Mouse (Mus musculus) myocyte (in vitro differentiated cells): ENCODE results near the gene Slx1b. TPM values are rescaled to one million over a fixed set of nuclear protein-coding genes. Genes with fewer than 3 reads are reported as not detected.

Source experiments
- H3K27me3 ChIP-seq: one replicate; pipeline ENCODE4 v1.6.1; 2011; ENCODE audit not compliant: control insufficient read depth, insufficient read depth, insufficient read length
- H3K36me3 ChIP-seq: one replicate; pipeline ENCODE4 v1.6.1; 2011; ENCODE audit not compliant: control insufficient read depth, insufficient read depth
- H3K4me2 ChIP-seq: one replicate; pipeline ENCODE4 v1.6.1; 2011; ENCODE audit warnings: low read depth, control low read depth
- H3K4me3 ChIP-seq: one replicate; pipeline ENCODE4 v1.5.1; 2011; ENCODE audit warnings: mild to moderate bottlenecking, control low read depth, moderate library complexity
- H3K79me2 ChIP-seq: one replicate; pipeline ENCODE4 v1.6.1; 2011; ENCODE audit not compliant: control insufficient read depth, insufficient read depth
- H3ac ChIP-seq: one replicate; pipeline ENCODE4 v1.6.1; 2011; ENCODE audit not compliant: control insufficient read depth, insufficient read length
- CEBPB ChIP-seq: IDR thresholded peaks from 2 replicates; pipeline ENCODE4 v1.6.1; 2011; ENCODE audit warnings: mild to moderate bottlenecking, moderate library complexity; ENCODE audit not compliant: poor library complexity, insufficient read depth, severe bottlenecking
- E2F4 ChIP-seq: IDR thresholded peaks from one replicate; pipeline ENCODE4 v1.6.1; 2011; ENCODE audit warnings: mild to moderate bottlenecking, control low read depth, moderate library complexity; ENCODE audit not compliant: insufficient read depth
- MAX ChIP-seq: IDR thresholded peaks from one replicate; pipeline ENCODE4 v1.6.1; 2011; ENCODE audit warnings: low read depth, mild to moderate bottlenecking, control low read depth
- MYOD1 ChIP-seq, 3 experiments: IDR thresholded peaks; one replicate each; pipeline ENCODE4 v1.6.1; 2011; ENCODE audit warnings: control low read depth in 2 of 3, low read depth in 2 of 3, mild to moderate bottlenecking in 2 of 3, moderate library complexity in 1 of 3; ENCODE audit not compliant: insufficient read length in 2 of 3, control insufficient read depth in 1 of 3
- MYOG ChIP-seq, 3 experiments: IDR thresholded peaks; one replicate each; pipeline ENCODE4 v1.6.1; 2011; ENCODE audit warnings: control low read depth in 2 of 3, low read depth in 2 of 3, mild to moderate bottlenecking in 2 of 3; ENCODE audit not compliant: insufficient read length in 2 of 3, control insufficient read depth in 1 of 3, insufficient read depth in 1 of 3
- POLR2A ChIP-seq: IDR thresholded peaks from one replicate; pipeline ENCODE4 v1.6.1; 2011; ENCODE audit warnings: low read depth, mild to moderate bottlenecking, control low read depth, moderate library complexity; ENCODE audit not compliant: insufficient read length
- POLR2AphosphoS2 ChIP-seq: IDR thresholded peaks from one replicate; pipeline ENCODE4 v1.6.1; 2011; ENCODE audit warnings: low read depth, control low read depth; ENCODE audit not compliant: insufficient read length
- REST ChIP-seq: IDR thresholded peaks from one replicate; pipeline ENCODE4 v1.6.1; 2011; ENCODE audit warnings: mild to moderate bottlenecking, control low read depth, moderate library complexity; ENCODE audit not compliant: insufficient read depth, insufficient read length
- SRF ChIP-seq: IDR thresholded peaks from one replicate; pipeline ENCODE4 v1.6.1; 2011; ENCODE audit warnings: low read depth; ENCODE audit not compliant: control insufficient read depth, insufficient read length
- TCF12 ChIP-seq: IDR thresholded peaks from one replicate; pipeline ENCODE4 v1.6.1; 2011; ENCODE audit warnings: mild to moderate bottlenecking, control low read depth; ENCODE audit not compliant: poor library complexity, insufficient read depth, severe bottlenecking
- TCF3 ChIP-seq: IDR thresholded peaks from one replicate; pipeline ENCODE4 v1.6.1; 2011; ENCODE audit warnings: low read depth, control low read depth; ENCODE audit not compliant: insufficient read length
- USF1 ChIP-seq: IDR thresholded peaks from one replicate; pipeline ENCODE4 v1.6.1; 2011; ENCODE audit warnings: low read depth, mild to moderate bottlenecking, control low read depth, moderate library complexity
- polyA plus RNA-seq: library from polyadenylated mRNA; unstranded; fragments of >200 nt; fragmentation: generic; extraction: Trizol; gene quantifications from one replicate; pipeline ENCODE4 v1.2.1, GENCODE M21; 2012; ENCODE audit warnings: missing spikeins

Slx1b gene
- polyA plus RNA-seq, 1 experiment: 5.8 TPM

- H3K79me2 ChIP-seq: peaks cover 14% of the 10 kb centered on the region
- peak within 1 kb of the TSS; percentile 86 for H3K4me2 ChIP-seq
- H3K27me3 ChIP-seq: no peaks in the 10 kb centered on the region
- peak within 1 kb of the TSS; percentile 58 for H3ac ChIP-seq
- H3K36me3 ChIP-seq: no peaks in the 10 kb centered on the region
- H3K4me3 ChIP-seq: peak within 1 kb of the TSS; percentile 89
- TF ChIP-seq REST (no peak), POLR2A (peak; percentile 61)
These were observed 373 bp downstream of the Slx1b start, which contains the start of gene Bola2 for GRCm38 (mm10) chr7:126695210-126695611. Gene Bola2, plus strand, starts transcription at chr7:126695401.

- H3K79me2 ChIP-seq: peaks cover 14% of the 10 kb centered on the region
- H3ac ChIP-seq: peak overlapping the region; percentile 58
- no peaks in the 10 kb centered on the region for H3K36me3 ChIP-seq
- TF ChIP-seq POLR2A: no peak
- no peak for TF ChIP-seq REST
- no peak for TF ChIP-seq MAX
- no peak for TF ChIP-seq USF1
- no peak for TF ChIP-seq E2F4
- no peak for TF ChIP-seq MYOD1 (IDR thresholded peaks at IDR 0.05; ENCODE audit: control insufficient read depth in 1 of 3, insufficient read length in 2 of 3, low read depth in 2 of 3)
- TF ChIP-seq SRF: no peak
- no peak for TF ChIP-seq MYOG (IDR thresholded peaks at IDR 0.05; ENCODE audit: control insufficient read depth in 1 of 3, insufficient read depth in 1 of 3, insufficient read length in 2 of 3, low read depth in 2 of 3)
- no peak for TF ChIP-seq POLR2AphosphoS2
- no peak for TF ChIP-seq TCF3
- TF ChIP-seq CEBPB: no peak
- TF ChIP-seq TCF12: no peak
- peak overlapping the region; percentile 89 for H3K4me3 ChIP-seq
- peak overlapping the region; percentile 78 for H3K4me2 ChIP-seq
- H3K27me3 ChIP-seq: no peaks in the 10 kb centered on the region
These were observed 1.0 kb downstream of the Slx1b start for GRCm38 (mm10) chr7:126694441-126695051.

DNA sequence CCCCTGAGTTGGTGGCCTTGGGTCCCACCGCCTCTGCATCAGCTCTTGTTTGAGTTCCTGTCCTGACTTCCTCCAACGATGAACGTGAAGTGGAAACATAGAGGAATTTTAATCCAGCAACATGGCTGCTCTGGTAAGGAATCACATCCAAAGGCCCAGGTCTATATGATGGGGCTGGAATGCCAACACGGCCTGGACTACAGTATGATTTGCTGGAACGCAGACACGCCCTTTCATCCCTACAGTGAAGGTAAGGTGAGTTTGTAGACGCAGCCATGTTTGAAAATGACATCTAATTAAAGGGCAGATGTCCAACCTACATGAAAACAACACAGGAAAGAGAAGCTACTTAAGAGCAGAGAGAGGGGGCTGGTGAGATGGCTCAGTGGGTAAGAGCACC is 1.8 kb downstream of the Slx1b start:
- H3K79me2 ChIP-seq: peaks cover 14% of the 10 kb centered on the region
- no peak overlapping the region for H3ac ChIP-seq
- H3K27me3 ChIP-seq: no peaks in the 10 kb centered on the region
- H3K4me2 ChIP-seq: no peak overlapping the region
- H3K4me3 ChIP-seq: no peak overlapping the region
- TF ChIP-seq E2F4: no peak
- TF ChIP-seq MYOD1 (IDR thresholded peaks at IDR 0.05; ENCODE audit: control insufficient read depth in 1 of 3, insufficient read length in 2 of 3, low read depth in 2 of 3): no peak
- no peak for TF ChIP-seq POLR2A
- no peak for TF ChIP-seq POLR2AphosphoS2
- no peak for TF ChIP-seq MAX
- TF ChIP-seq USF1: no peak
- TF ChIP-seq TCF12: no peak
- no peak for TF ChIP-seq SRF
- no peak for TF ChIP-seq REST
- no peak for TF ChIP-seq TCF3
- TF ChIP-seq CEBPB: no peak
- no peaks in the 10 kb centered on the region for H3K36me3 ChIP-seq

DNA sequence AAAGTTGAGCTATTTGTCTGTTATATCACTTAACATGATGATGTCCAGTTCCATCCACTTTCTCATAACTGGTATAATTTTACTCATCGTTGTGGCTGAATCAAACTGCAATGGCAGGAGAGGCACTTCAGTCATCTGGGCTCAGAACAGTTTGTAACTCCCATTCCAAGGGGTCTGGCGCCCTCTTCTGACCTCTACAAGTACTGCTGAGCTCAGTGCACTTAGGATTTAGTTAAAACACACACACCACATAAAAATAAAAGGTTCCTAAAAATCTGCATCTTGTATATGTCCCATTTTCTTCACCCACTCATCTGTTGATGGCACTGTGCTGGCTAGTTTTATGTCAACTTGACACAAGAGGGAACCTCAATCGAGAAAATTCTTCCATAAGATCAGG is 2.3 kb downstream of the Slx1b start:
- Histone ChIP-seq H3K4me3 (no peak overlapping the region), H3K4me2 (no peak overlapping the region), H3K79me2 (peaks cover 14% of the 10 kb centered on the region), H3ac (no peak overlapping the region), H3K36me3 (no peaks in the 10 kb centered on the region), H3K27me3 (no peaks in the 10 kb centered on the region)
- no peak for TF ChIP-seq E2F4
- no peak for TF ChIP-seq USF1
- no peak for TF ChIP-seq MAX
- no peak for TF ChIP-seq SRF
- TF ChIP-seq POLR2AphosphoS2: no peak
- TF ChIP-seq REST: no peak
- TF ChIP-seq MYOD1 (IDR thresholded peaks at IDR 0.05; ENCODE audit: control insufficient read depth in 1 of 3, insufficient read length in 2 of 3, low read depth in 2 of 3): no peak
- no peak for TF ChIP-seq POLR2A
- no peak for TF ChIP-seq TCF3
- no peak for TF ChIP-seq MYOG (IDR thresholded peaks at IDR 0.05; ENCODE audit: control insufficient read depth in 1 of 3, insufficient read depth in 1 of 3, insufficient read length in 2 of 3, low read depth in 2 of 3)
- TF ChIP-seq TCF12: no peak

GRCm38 (mm10) chr7:126692426-126692825 is 3.2 kb downstream of the Slx1b start:
- TF ChIP-seq USF1: no peak
- TF ChIP-seq TCF12: no peak
- TF ChIP-seq MYOD1 (IDR thresholded peaks at IDR 0.05; ENCODE audit: control insufficient read depth in 1 of 3, insufficient read length in 2 of 3, low read depth in 2 of 3): no peak
- TF ChIP-seq E2F4: no peak
- no peak for TF ChIP-seq POLR2AphosphoS2
- TF ChIP-seq MAX: no peak
- TF ChIP-seq SRF: no peak
- no peak for TF ChIP-seq POLR2A
- no peak for TF ChIP-seq TCF3
- TF ChIP-seq CEBPB: no peak
- TF ChIP-seq REST: no peak
- TF ChIP-seq MYOG (IDR thresholded peaks at IDR 0.05; ENCODE audit: control insufficient read depth in 1 of 3, insufficient read depth in 1 of 3, insufficient read length in 2 of 3, low read depth in 2 of 3): no peak
- Histone ChIP-seq H3K4me3 (no peak overlapping the region), H3K79me2 (peaks cover 14% of the 10 kb centered on the region), H3K27me3 (no peaks in the 10 kb centered on the region), H3K4me2 (no peak overlapping the region), H3K36me3 (no peaks in the 10 kb centered on the region), H3ac (no peak overlapping the region)
